Mouse (Mus musculus): ENCODE measurements around the gene Gm20431.

DNA sequence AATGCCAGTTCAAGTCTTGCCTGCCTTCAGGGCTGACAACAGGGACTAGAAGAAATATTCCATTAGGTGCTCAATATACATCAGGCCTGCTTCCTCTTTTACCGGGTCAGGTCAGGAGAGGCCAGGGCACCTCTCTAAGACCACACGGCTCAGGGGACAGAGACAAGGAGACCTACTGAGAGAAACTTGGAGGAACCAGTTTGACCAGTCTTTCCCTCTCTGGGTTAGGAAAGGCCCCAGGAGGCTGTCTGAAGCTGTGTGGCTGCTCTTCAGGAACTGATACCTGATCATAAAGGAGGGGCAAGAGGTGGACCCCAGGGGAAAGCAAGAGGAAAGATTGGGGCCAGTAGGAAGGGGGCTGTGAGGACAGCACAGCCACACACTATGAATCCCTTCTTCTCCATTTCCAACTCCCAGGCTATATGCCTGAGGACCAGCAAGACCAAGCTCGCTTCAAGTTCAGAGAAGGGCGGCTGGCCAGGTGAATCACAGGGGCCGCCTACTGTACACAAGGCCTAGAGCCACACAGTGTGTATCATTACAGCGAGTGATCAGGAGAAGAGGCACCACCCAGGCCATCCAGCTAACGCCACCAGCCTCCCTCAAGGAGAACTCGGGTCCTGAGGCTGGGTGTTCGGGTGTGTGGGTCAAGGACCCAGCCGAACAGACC is 2.0 kb downstream of the Gm20431 start:
- no peak for TF ChIP-seq HCFC1 (IDR thresholded peaks at IDR 0.05; ENCODE audit: borderline replicate concordance, insufficient read depth, low read length)
- no peak for TF ChIP-seq ZC3H11A (IDR thresholded peaks at IDR 0.05; ENCODE audit: borderline replicate concordance, low read depth, low read length)
- TF ChIP-seq ZNF384 (IDR thresholded peaks at IDR 0.05; ENCODE audit: low read depth, low read length): no peak
- TF ChIP-seq CHD2 (IDR thresholded peaks at IDR 0.05; ENCODE audit: low read depth, low read length): no peak
- no peak for TF ChIP-seq MAFK (IDR thresholded peaks at IDR 0.05; ENCODE audit: insufficient read depth, low read depth, low read length)

All from ES-E14 (cell line).